Mouse (Mus musculus) neural tube, embryonic 11.5 days (tissue): ENCODE data around the gene Ubald1. TPM values are rescaled to one million over a fixed set of nuclear protein-coding genes. Genes with fewer than 3 reads are reported as not detected.

Source experiments
- ATAC-seq: fragments of 200-750 bp; cut with Nextera tagmentation; 2 replicates; pipeline ENCODE4 v1.8.0; 2017; ENCODE audit warnings: moderate number of reproducible peaks, mild to moderate bottlenecking, moderate TSS enrichment, moderate library complexity; ENCODE audit not compliant: insufficient read depth, low FRiP score, low TSS enrichment
- DNase-seq: peaks from one replicate; pipeline ENCODE4 v3.0.0-alpha.2; 2015; ENCODE audit warnings: low spot score
- H3K27ac ChIP-seq: fragments of 300-500 bp; sonication (generic); 2 replicates; pipeline ENCODE4 v1.5.1; 2014; ENCODE audit warnings: low read depth, mild to moderate bottlenecking, low read length
- H3K27me3 ChIP-seq: fragments of 300-500 bp; sonication (generic); 2 replicates; pipeline ENCODE4 v1.6.1; 2014; ENCODE audit warnings: mild to moderate bottlenecking, low read length, mixed read lengths; ENCODE audit not compliant: control insufficient read depth, insufficient read depth
- H3K36me3 ChIP-seq: fragments of 300-500 bp; sonication (generic); 2 replicates; pipeline ENCODE4 v1.6.1; 2014; ENCODE audit warnings: mild to moderate bottlenecking, low read length, moderate library complexity, mixed read lengths; ENCODE audit not compliant: control insufficient read depth, insufficient read depth
- H3K4me1 ChIP-seq: fragments of 300-500 bp; sonication (generic); 2 replicates; pipeline ENCODE4 v1.6.1; 2014; ENCODE audit warnings: low read length, mixed read lengths; ENCODE audit not compliant: control insufficient read depth, insufficient read depth
- H3K4me2 ChIP-seq: fragments of 300-500 bp; sonication (generic); 2 replicates; pipeline ENCODE4 v1.6.1; 2014; ENCODE audit warnings: low read depth, mild to moderate bottlenecking, moderate library complexity
- H3K4me3 ChIP-seq: fragments of 300-500 bp; sonication (generic); 2 replicates; pipeline ENCODE4 v1.5.1; 2014; ENCODE audit warnings: low read depth, low read length
- H3K9ac ChIP-seq: fragments of 300-500 bp; sonication (generic); 2 replicates; pipeline ENCODE4 v1.6.1; 2014; ENCODE audit warnings: mild to moderate bottlenecking, low read length
- H3K9me3 ChIP-seq: fragments of 300-500 bp; sonication (generic); 2 replicates; pipeline ENCODE4 v1.6.1; 2016; ENCODE audit warnings: low read length; ENCODE audit not compliant: control insufficient read depth
- WGBS: fragments of 180-500 bp; shearing (Covaris S2); extraction: QIAGEN DNeasy Blood & Tissue Kit; methylation state at CpG from one replicate; pipeline ENCODE4 v1.1.7; 2014; 5-methylcytosine and 5-hydroxymethylcytosine counted together
- polyA plus RNA-seq: library from polyadenylated mRNA; unstranded; fragments of >200 nt; fragmentation: Nextera tagmentation; extraction: Ambion mirVana; gene quantifications from 2 replicates; pipeline ENCODE4 v1.2.1, GENCODE M21; 2014

Gene Ubald1
- 35.3 and 38.4 TPM in 2 replicates for polyA plus RNA-seq

GRCm38 (mm10) chr16:4880136-4880825, at the start of gene Ubald1:
Gene Ubald1 (minus strand): TSS chr16:4880315.
- ATAC-seq (peak; percentile 90), DNase-seq (peak; percentile 96)
- peaks cover 9% of the 10 kb centered on the region for H3K4me1 ChIP-seq
- H3K4me3 ChIP-seq = peak within 1 kb of the TSS; percentile 81
- H3K9me3 ChIP-seq = no peaks in the 10 kb centered on the region
- peak within 1 kb of the TSS; percentile 97 for H3K27ac ChIP-seq
- H3K9ac ChIP-seq = peak within 1 kb of the TSS; percentile 84
- under 1% methylated on average over 48 of the region's 48 CpGs for WGBS
- no peaks in the 10 kb centered on the region for H3K27me3 ChIP-seq
- no peaks in the 10 kb centered on the region for H3K36me3 ChIP-seq
- peak within 1 kb of the TSS; percentile 88 for H3K4me2 ChIP-seq

- WGBS = 95% methylated on average over 2 of the region's 2 CpGs
- Histone ChIP-seq H3K4me1 (no peaks in the 10 kb centered on the region), H3K9ac (no peak overlapping the region), H3K9me3 (no peaks in the 10 kb centered on the region), H3K4me3 (no peak overlapping the region), H3K4me2 (no peak overlapping the region), H3K27me3 (no peaks in the 10 kb centered on the region), H3K36me3 (peaks cover 8% of the 10 kb centered on the region), H3K27ac (no peak overlapping the region)
- DNase-seq (no peak), ATAC-seq (no peak)
Observed at GRCm38 (mm10) chr16:4928474-4928873, 48.4 kb upstream of the Ubald1 start.

- H3K27ac ChIP-seq = no peak overlapping the region
- DNase-seq = no peak
- H3K36me3 ChIP-seq = peaks cover 8% of the 10 kb centered on the region
- no peak overlapping the region for H3K4me2 ChIP-seq
- H3K9me3 ChIP-seq = no peaks in the 10 kb centered on the region
- WGBS = 96% methylated on average over 7 of the region's 7 CpGs
- no peak for ATAC-seq
- H3K4me3 ChIP-seq = no peak overlapping the region
- H3K27me3 ChIP-seq = no peaks in the 10 kb centered on the region
- H3K4me1 ChIP-seq = no peaks in the 10 kb centered on the region
- no peak overlapping the region for H3K9ac ChIP-seq
Observed at GRCm38 (mm10) chr16:4927967-4928366, 47.9 kb upstream of the Ubald1 start.

- Histone ChIP-seq H3K9ac (no peak overlapping the region), H3K27ac (no peak overlapping the region), H3K4me2 (no peak overlapping the region), H3K4me1 (no peaks in the 10 kb centered on the region), H3K9me3 (no peaks in the 10 kb centered on the region), H3K4me3 (no peak overlapping the region), H3K36me3 (peaks cover 4% of the 10 kb centered on the region), H3K27me3 (no peaks in the 10 kb centered on the region)
- no peak for DNase-seq
- WGBS = 93% methylated on average over 5 of the region's 5 CpGs
- ATAC-seq = no peak
Observed at GRCm38 (mm10) chr16:4923996-4924395, 43.9 kb upstream of the Ubald1 start.

GRCm38 (mm10) chr16:4922481-4922880, 42.4 kb upstream of the Ubald1 start:
- Histone ChIP-seq H3K27me3 (no peaks in the 10 kb centered on the region), H3K4me1 (no peaks in the 10 kb centered on the region), H3K9me3 (no peaks in the 10 kb centered on the region), H3K27ac (no peak overlapping the region), H3K4me2 (no peak overlapping the region), H3K36me3 (peaks cover 2% of the 10 kb centered on the region; the same call in 1 of the 2 replicates), H3K4me3 (no peak overlapping the region), H3K9ac (no peak overlapping the region)
- DNase-seq (no peak), ATAC-seq (no peak)
- 87% methylated on average over 6 of the region's 6 CpGs for WGBS

- no peaks in the 10 kb centered on the region for H3K9me3 ChIP-seq
- no peaks in the 10 kb centered on the region for H3K27me3 ChIP-seq
- H3K9ac ChIP-seq = no peak overlapping the region
- 80% methylated on average over 4 of the region's 4 CpGs for WGBS
- no peak overlapping the region for H3K27ac ChIP-seq
- ATAC-seq (no peak), DNase-seq (no peak)
- no peak overlapping the region for H3K4me3 ChIP-seq
- H3K4me1 ChIP-seq = no peaks in the 10 kb centered on the region
- no peak overlapping the region for H3K4me2 ChIP-seq
- peaks cover 2% of the 10 kb centered on the region for H3K36me3 ChIP-seq
Observed at GRCm38 (mm10) chr16:4920556-4920955, 40.4 kb upstream of the Ubald1 start.

GRCm38 (mm10) chr16:4916608-4917007, 36.5 kb upstream of the Ubald1 start:
- H3K27ac ChIP-seq = no peak overlapping the region
- DNase-seq = no peak
- H3K9ac ChIP-seq = no peak overlapping the region
- H3K4me1 ChIP-seq = no peaks in the 10 kb centered on the region
- ATAC-seq = no peak
- WGBS = 82% methylated on average over 2 of the region's 2 CpGs
- H3K4me3 ChIP-seq = no peak overlapping the region
- H3K36me3 ChIP-seq = peaks cover 3% of the 10 kb centered on the region
- H3K27me3 ChIP-seq = no peaks in the 10 kb centered on the region
- no peak overlapping the region for H3K4me2 ChIP-seq
- H3K9me3 ChIP-seq = no peaks in the 10 kb centered on the region

- WGBS = 93% methylated on average over 3 of the region's 3 CpGs
- peaks cover 4% of the 10 kb centered on the region for H3K36me3 ChIP-seq
- no peak overlapping the region for H3K9ac ChIP-seq
Observed at GRCm38 (mm10) chr16:4915931-4916330, 35.8 kb upstream of the Ubald1 start.

More at GRCm38 (mm10) chr16:4915931-4916330, 35.8 kb upstream of the Ubald1 start:
- Histone ChIP-seq H3K9me3 (no peaks in the 10 kb centered on the region), H3K4me2 (no peak overlapping the region), H3K27ac (no peak overlapping the region), H3K4me3 (no peak overlapping the region), H3K4me1 (no peaks in the 10 kb centered on the region), H3K27me3 (no peaks in the 10 kb centered on the region)
- ATAC-seq (no peak), DNase-seq (no peak)
